Mouse (Mus musculus) liver, postnatal 0 days (tissue): Measurements from ENCODE around the gene Slc38a1.

Experiments used
- CTCF ChIP-seq: sonication (generic); IDR thresholded peaks from 2 replicates; pipeline ENCODE4 v1.5.1; 2016; ENCODE audit warnings: antibody characterized with exemption, low read depth
- EP300 ChIP-seq: IDR thresholded peaks from 2 replicates; pipeline ENCODE4 v1.6.1; 2016; ENCODE audit warnings: antibody characterized with exemption, low read depth, mild to moderate bottlenecking

GRCm38 (mm10) chr15:96628256-96628655, 14.5 kb downstream of the Slc38a1 start:
- TF ChIP-seq CTCF, result no peak
- no peak for TF ChIP-seq EP300
